Mouse (Mus musculus) kidney, embryonic 14.5 days (tissue): ENCODE data around the gene Cdk14. TPM values are rescaled to one million over a fixed set of nuclear protein-coding genes. Genes with fewer than 3 reads are reported as not detected.
A peak's percentile ranks its signal among the peaks of the same experiment; 100 is the strongest.

Source experiments
- ATAC-seq: fragments of 200-750 bp; cut with Nextera tagmentation; 2 replicates; pipeline ENCODE4 v1.8.0; 2017; ENCODE audit warnings: moderate number of reproducible peaks, mild to moderate bottlenecking, moderate TSS enrichment, moderate library complexity; ENCODE audit not compliant: low FRiP score, low TSS enrichment
- H3K27ac ChIP-seq: fragments of 300-500 bp; sonication (generic); 2 replicates; pipeline ENCODE4 v1.5.1; 2014; ENCODE audit warnings: low read depth, mild to moderate bottlenecking, low read length, moderate library complexity, mixed read lengths
- H3K27me3 ChIP-seq: fragments of 300-500 bp; sonication (generic); 2 replicates; pipeline ENCODE4 v1.6.1; 2014; ENCODE audit warnings: mild to moderate bottlenecking, low read length; ENCODE audit not compliant: control insufficient read depth, insufficient read depth
- H3K36me3 ChIP-seq: fragments of 300-500 bp; sonication (generic); 2 replicates; pipeline ENCODE4 v1.6.1; 2014; ENCODE audit warnings: low read length, mixed read lengths; ENCODE audit not compliant: control insufficient read depth, insufficient read depth
- H3K4me1 ChIP-seq: fragments of 300-500 bp; sonication (generic); 2 replicates; pipeline ENCODE4 v1.6.1; 2014; ENCODE audit warnings: low read length, mixed read lengths; ENCODE audit not compliant: control insufficient read depth, insufficient read depth
- H3K4me2 ChIP-seq: fragments of 300-500 bp; sonication (generic); replicated peaks from 2 replicates; pipeline ENCODE4 v1.6.1; 2014; ENCODE audit warnings: low read depth, mild to moderate bottlenecking, low read length
- H3K4me3 ChIP-seq: fragments of 300-500 bp; sonication (generic); 2 replicates; pipeline ENCODE4 v1.5.1; 2014; ENCODE audit warnings: mild to moderate bottlenecking, low read length
- H3K9ac ChIP-seq: fragments of 300-500 bp; sonication (generic); 2 replicates; pipeline ENCODE4 v1.6.1; 2014; ENCODE audit warnings: low read depth, mild to moderate bottlenecking, low read length, moderate library complexity
- H3K9me3 ChIP-seq: fragments of 300-500 bp; sonication (generic); 2 replicates; pipeline ENCODE4 v1.6.1; 2016; ENCODE audit warnings: low read length; ENCODE audit not compliant: control insufficient read depth
- WGBS: fragments of 180-500 bp; shearing (Covaris S2); extraction: QIAGEN DNeasy Blood & Tissue Kit; methylation state at CpG from one replicate; pipeline ENCODE4 v1.1.7; 2014; 5-methylcytosine and 5-hydroxymethylcytosine counted together
- polyA plus RNA-seq: library from polyadenylated mRNA; unstranded; fragments of >200 nt; fragmentation: Nextera tagmentation; extraction: Ambion mirVana; gene quantifications from 2 replicates; pipeline ENCODE4 v1.2.1, GENCODE M21; 2014

Gene Cdk14
- polyA plus RNA-seq, 1 experiment from 2014 or later = 18.9 TPM

DNA sequence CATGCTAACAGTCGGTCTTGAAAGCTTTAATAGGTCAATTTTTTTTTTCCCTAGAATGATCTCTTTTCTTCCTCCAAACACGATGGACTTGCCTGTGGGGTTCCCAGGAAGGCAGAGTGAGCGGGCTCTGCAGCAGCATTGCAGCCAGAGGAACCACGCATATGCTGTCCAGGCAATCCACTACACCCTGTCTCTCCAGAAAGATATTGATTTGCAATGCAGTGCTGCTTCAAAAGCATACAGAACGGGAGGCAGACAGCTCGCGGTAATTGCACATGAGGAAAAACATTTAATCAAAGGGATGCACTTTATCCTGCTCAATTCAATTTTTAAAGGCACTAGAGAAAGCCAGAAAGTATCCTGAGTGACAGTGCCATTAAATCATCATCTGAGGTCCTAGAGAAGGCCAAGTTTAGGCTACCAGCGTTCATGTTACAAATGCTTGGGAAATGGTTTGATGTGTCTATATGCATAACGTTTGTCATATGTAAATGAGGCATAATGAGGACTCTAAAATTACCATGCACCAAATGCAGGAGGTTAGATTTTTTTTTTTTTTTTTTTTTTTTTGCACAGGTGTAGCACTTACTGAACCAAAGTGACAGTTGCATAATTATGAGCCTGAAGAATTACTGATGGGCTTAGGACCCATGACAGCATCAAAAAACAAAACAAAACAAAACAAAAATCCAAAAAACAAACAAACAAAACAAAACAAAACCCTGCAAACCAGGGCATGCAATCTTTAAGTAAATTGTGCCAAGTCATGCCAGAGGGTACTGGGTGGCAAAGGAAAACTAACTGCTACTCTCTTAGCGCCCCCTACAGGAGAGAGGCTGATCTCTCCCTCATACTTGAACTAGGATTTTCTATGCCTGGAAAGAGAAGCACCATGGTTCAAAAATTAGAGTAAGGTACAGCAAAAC lies 154.0 kb downstream of the Cdk14 start:
- ATAC-seq = 0 out of 2 replicates have a peak, but pooled peaks have one; percentile 32
- WGBS = 50% methylated on average over 10 of the region's 10 CpGs

DNA sequence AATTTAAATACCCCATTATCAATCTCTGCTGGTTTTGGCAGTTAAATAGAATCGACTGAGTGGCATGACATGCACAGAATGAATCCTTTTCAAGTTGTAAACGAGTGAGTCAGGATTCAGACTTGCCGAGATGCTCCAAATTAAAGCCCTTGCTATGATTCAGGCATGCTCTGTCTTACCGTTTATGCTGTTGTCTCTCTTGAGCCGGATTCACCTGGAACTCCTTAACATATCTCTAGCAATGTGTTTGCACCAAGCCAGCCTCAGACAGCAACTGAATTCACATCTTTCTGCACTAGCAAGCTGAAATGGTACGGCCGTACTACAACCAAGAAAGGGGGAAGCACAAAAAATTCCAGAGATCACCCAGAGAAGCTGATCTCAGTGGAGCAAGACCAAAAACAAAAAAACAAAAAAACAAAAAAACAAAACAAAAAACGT lies 154.7 kb downstream of the Cdk14 start:
- Histone ChIP-seq H3K27me3 (no peaks in the 10 kb centered on the region), H3K4me1 (peaks cover 7% of the 10 kb centered on the region; the same call in 1 of the 2 replicates), H3K9ac (no peak overlapping the region), H3K36me3 (no peaks in the 10 kb centered on the region), H3K9me3 (no peaks in the 10 kb centered on the region), H3K27ac (no peak overlapping the region), H3K4me3 (no peak overlapping the region), H3K4me2 (no peak overlapping the region)
- ATAC-seq = no peak
- 53% methylated on average over 8 of the region's 8 CpGs for WGBS

More for the DNA sequence above, 154.0 kb downstream of the Cdk14 start:
- Histone ChIP-seq H3K4me3 (no peak overlapping the region), H3K9ac (no peak overlapping the region), H3K4me1 (peaks cover 7% of the 10 kb centered on the region; the same call in 1 of the 2 replicates), H3K36me3 (no peaks in the 10 kb centered on the region), H3K4me2 (no peak overlapping the region), H3K9me3 (no peaks in the 10 kb centered on the region), H3K27me3 (no peaks in the 10 kb centered on the region), H3K27ac (no peak overlapping the region)

GRCm38 (mm10) chr5:5264712-5265111 lies 155.4 kb downstream of the Cdk14 start:
- no peak overlapping the region for H3K4me3 ChIP-seq
- no peak overlapping the region for H3K27ac ChIP-seq
- ATAC-seq = no peak
- H3K9ac ChIP-seq = no peak overlapping the region
- WGBS = 85% methylated on average over 2 of the region's 2 CpGs
- no peaks in the 10 kb centered on the region for H3K27me3 ChIP-seq
- peaks cover 7% of the 10 kb centered on the region; the same call in 1 of the 2 replicates for H3K4me1 ChIP-seq
- H3K9me3 ChIP-seq = no peaks in the 10 kb centered on the region
- no peaks in the 10 kb centered on the region for H3K36me3 ChIP-seq
- H3K4me2 ChIP-seq = no peak overlapping the region

GRCm38 (mm10) chr5:5261725-5262296 lies 158.3 kb downstream of the Cdk14 start:
- H3K9me3 ChIP-seq = no peaks in the 10 kb centered on the region
- no peaks in the 10 kb centered on the region for H3K27me3 ChIP-seq
- 30% methylated on average over 14 of the region's 14 CpGs for WGBS
- H3K4me3 ChIP-seq = no peak overlapping the region
- no peak overlapping the region for H3K27ac ChIP-seq
- ATAC-seq = peak; percentile 63; the same call in 1 of the 2 replicates
- H3K4me2 ChIP-seq = no peak overlapping the region; the same call in 1 of the 2 replicates
- peaks cover 7% of the 10 kb centered on the region; the same call in 1 of the 2 replicates for H3K4me1 ChIP-seq
- no peaks in the 10 kb centered on the region for H3K36me3 ChIP-seq
- H3K9ac ChIP-seq = no peak overlapping the region

DNA sequence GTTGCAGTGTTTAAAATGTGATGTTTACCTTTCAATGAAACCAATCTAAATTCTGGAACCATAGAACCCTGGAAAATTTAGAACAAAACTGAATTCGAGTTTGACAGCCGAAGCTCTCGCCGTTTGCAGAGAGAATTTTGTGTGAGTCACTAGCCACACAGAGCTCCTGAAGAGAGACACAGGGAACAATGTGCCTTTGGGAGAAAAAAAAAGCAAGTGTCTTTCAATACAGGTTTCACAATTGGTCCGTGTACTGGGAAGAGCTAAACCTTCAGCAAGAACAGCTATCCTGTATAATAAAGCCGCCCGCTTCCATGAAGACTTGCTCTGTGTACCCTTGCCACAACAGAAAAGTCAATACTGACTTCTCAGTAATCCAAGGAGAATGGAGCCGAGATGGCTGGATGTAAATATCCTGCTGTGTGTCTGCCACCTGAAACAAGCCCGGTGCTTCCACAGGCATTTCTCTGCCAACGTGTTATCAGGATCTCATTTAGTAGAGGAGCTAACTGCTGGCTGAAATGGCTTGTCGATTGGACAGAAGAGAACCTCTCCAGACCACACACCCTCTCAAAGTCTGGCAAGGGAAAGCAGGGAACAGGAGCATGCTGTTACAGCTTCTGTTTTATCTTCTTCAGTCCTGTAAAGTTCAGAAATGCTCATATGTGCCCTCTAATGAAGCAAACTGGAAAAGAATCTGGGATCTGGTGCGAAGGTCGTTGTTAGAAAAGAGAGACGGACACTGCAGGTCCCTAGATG lies 159.0 kb downstream of the Cdk14 start:
- Histone ChIP-seq H3K27me3 (no peaks in the 10 kb centered on the region), H3K9me3 (no peaks in the 10 kb centered on the region), H3K4me2 (no peak overlapping the region), H3K9ac (no peak overlapping the region), H3K4me1 (peaks cover 7% of the 10 kb centered on the region; the same call in 1 of the 2 replicates), H3K27ac (no peak overlapping the region), H3K4me3 (no peak overlapping the region), H3K36me3 (no peaks in the 10 kb centered on the region)
- WGBS = 76% methylated on average over 14 of the region's 14 CpGs
- no peak for ATAC-seq

- Histone ChIP-seq H3K9ac (no peak overlapping the region), H3K4me3 (no peak overlapping the region), H3K27ac (no peak overlapping the region), H3K27me3 (no peaks in the 10 kb centered on the region), H3K4me2 (no peak overlapping the region), H3K9me3 (no peaks in the 10 kb centered on the region), H3K4me1 (peaks cover 7% of the 10 kb centered on the region; the same call in 1 of the 2 replicates), H3K36me3 (no peaks in the 10 kb centered on the region)
- ATAC-seq = no peak
- 80% methylated on average over 7 of the region's 7 CpGs for whole genome bisulfite sequencing
These were observed 159.8 kb downstream of the Cdk14 start for GRCm38 (mm10) chr5:5260309-5260708.

DNA sequence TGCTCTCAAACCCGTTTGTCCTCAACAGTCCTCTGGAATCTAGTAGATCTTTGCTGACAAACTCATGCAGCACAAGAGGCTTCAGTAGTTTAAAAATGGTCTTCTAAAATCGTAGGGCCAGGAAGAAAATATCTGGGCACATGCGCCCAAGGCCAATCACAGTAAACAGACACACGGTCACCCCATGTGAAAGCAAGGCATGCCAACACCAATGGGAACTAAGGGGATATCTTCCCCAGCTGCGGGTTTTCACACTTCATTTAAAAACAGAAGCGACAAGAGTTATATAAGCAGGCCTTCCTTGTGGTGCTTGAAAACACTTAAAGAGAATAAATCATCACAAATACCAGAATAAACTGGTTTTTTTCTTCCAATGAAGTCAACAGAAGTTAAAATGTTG lies 165.7 kb downstream of the Cdk14 start:
- H3K4me1 ChIP-seq = no peaks in the 10 kb centered on the region
- no peak overlapping the region for H3K4me3 ChIP-seq
- H3K27me3 ChIP-seq = no peaks in the 10 kb centered on the region
- no peak for ATAC-seq
- no peaks in the 10 kb centered on the region for H3K36me3 ChIP-seq
- WGBS = 74% methylated on average over 6 of the region's 6 CpGs
- no peaks in the 10 kb centered on the region for H3K9me3 ChIP-seq
- H3K9ac ChIP-seq = no peak overlapping the region
- H3K27ac ChIP-seq = no peak overlapping the region
- H3K4me2 ChIP-seq = no peak overlapping the region

DNA sequence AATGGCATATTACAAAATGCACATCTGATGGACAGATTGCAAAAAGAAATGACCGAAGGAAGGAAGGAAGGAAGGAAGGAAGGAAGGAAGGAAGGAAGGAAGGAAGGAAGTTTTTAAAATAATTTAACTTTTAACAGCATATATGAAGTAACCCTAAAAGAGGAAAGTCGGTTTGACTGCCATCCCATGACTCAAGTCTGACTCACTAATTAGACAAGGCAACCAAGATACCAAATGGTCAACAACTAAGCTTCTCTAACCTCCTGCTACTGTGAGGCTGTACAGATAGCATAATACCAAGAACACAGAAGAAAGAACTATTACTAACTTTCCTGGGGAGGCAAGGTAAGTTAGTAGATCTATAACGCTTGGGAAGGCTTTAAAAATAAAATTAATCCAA lies 166.9 kb downstream of the Cdk14 start:
- Histone ChIP-seq H3K4me1 (no peaks in the 10 kb centered on the region), H3K27ac (no peak overlapping the region), H3K36me3 (no peaks in the 10 kb centered on the region), H3K4me3 (no peak overlapping the region), H3K4me2 (no peak overlapping the region), H3K9ac (no peak overlapping the region), H3K27me3 (no peaks in the 10 kb centered on the region), H3K9me3 (no peaks in the 10 kb centered on the region)
- no peak for ATAC-seq
- 93% methylated on average over 3 of the region's 3 CpGs for WGBS
